Mouse (Mus musculus): ENCODE measurements around the gene Speer1.
"Not testable (repeated sequence)": the region's sequence is repeated elsewhere in the genome, so short reads cannot be mapped to it uniquely, and the experiment has no call there.

The Speer1 gene

GRCm38 (mm10) chr5:11341216-11341615 is at the start of gene Speer1:
Speer1 (plus strand) TSS chr5:11341516.
- DNase-seq (ENCODE audit: low spot score in 2 of 2) = not testable (repeated sequence)

Measured in cerebellum, postnatal 4 days (tissue).